Mouse (Mus musculus) retina, postnatal 1 day (tissue): ENCODE data around the gene Pfdn4.

Experiments
- DNase-seq: peaks from one replicate; pipeline ENCODE4 v3.0.0-alpha.2; 2012

The Pfdn4 gene

GRCm38 (mm10) chr2:170552088-170552487 is 55.9 kb downstream of the Pfdn4 start:
- DNase-seq, result no peak

- DNase-seq, result no peak
Observed at GRCm38 (mm10) chr2:170563956-170564855, 68.0 kb downstream of the Pfdn4 start.

- DNase-seq, result no peak
Observed at GRCm38 (mm10) chr2:170564995-170565394, 68.8 kb downstream of the Pfdn4 start.
